ENCODE assay signal across 9 mouse cellular contexts in genomic region chr7:31172238-31172637, GRCm38 (mm10). TPM values are rescaled to one million over a fixed set of nuclear protein-coding genes. Genes with fewer than 3 reads are reported as not detected.
DNase-seq lines count a peak whose midpoint lies in the region; ATAC-seq and TF ChIP-seq lines count a peak whose summit lies in the region.
"Had no signal": no experiment of that assay in that cellular context is flagged by ENCODE, and none has a peak within 500 bp of the region (broad histone marks: within the 10 kb centered on the region; RNA-seq: fewer than 3 reads in every experiment).

No protein-coding gene starts in this region.

- no peaks in the 10 kb centered on the region for H3K4me1 ChIP-seq in intestine, postnatal 0 days (replicated peaks; ENCODE audit: control insufficient read depth, insufficient read depth, low read length)
- no peaks in the 10 kb centered on the region for H3K4me1 ChIP-seq in intestine, embryonic 15.5 days (replicated peaks)
- H3K4me1 ChIP-seq in E14TG2a.4 (replicated peaks; ENCODE audit: low read depth, low read length): peaks cover 35% of the 10 kb centered on the region
- no peaks in the 10 kb centered on the region for H3K4me1 ChIP-seq in kidney, embryonic 14.5 days (ENCODE audit: control insufficient read depth, insufficient read depth, low read length)
- H3K4me1 ChIP-seq in heart, embryonic 10.5 days: 0 out of 2 replicates have a peak, but pooled peaks cover 5% of the 10 kb centered on the region
- H3K4me1 ChIP-seq: liver, embryonic 13.5 days had no signal

- H3K4me2 ChIP-seq in intestine, postnatal 0 days (replicated peaks; ENCODE audit: low read depth): no peak overlapping the region
- H3K4me2 ChIP-seq in intestine, embryonic 15.5 days (replicated peaks): no peak overlapping the region
- H3K4me2 ChIP-seq in kidney, embryonic 14.5 days (replicated peaks; ENCODE audit: low read depth, low read length): no peak overlapping the region
- H3K4me2 ChIP-seq: liver, embryonic 13.5 days had no signal

- no peak overlapping the region for H3K4me3 ChIP-seq in intestine, postnatal 0 days (ENCODE audit: low read depth, low read length)
- H3K4me3 ChIP-seq in intestine, embryonic 15.5 days (replicated peaks): no peak overlapping the region
- no peak overlapping the region for H3K4me3 ChIP-seq in E14TG2a.4 (replicated peaks; ENCODE audit: low read length)
- H3K4me3 ChIP-seq in kidney, embryonic 14.5 days (ENCODE audit: low read length): no peak overlapping the region
- no peak overlapping the region for H3K4me3 ChIP-seq in heart, embryonic 10.5 days
- H3K4me3 ChIP-seq: liver, embryonic 13.5 days had no signal

- H3K27ac ChIP-seq in intestine, postnatal 0 days (ENCODE audit: low read depth, low read length): no peak overlapping the region
- no peak overlapping the region for H3K27ac ChIP-seq in intestine, embryonic 15.5 days
- H3K27ac ChIP-seq in kidney, embryonic 14.5 days (ENCODE audit: low read depth, low read length): no peak overlapping the region
- no peak overlapping the region for H3K27ac ChIP-seq in heart, embryonic 10.5 days
- H3K27ac ChIP-seq: liver, embryonic 13.5 days had no signal

- no peak for ATAC-seq in intestine, postnatal 0 days
- ATAC-seq in intestine, embryonic 15.5 days: no peak
- ATAC-seq in kidney, embryonic 14.5 days (ENCODE audit: low FRiP score, low TSS enrichment): 0 out of 2 replicates have a peak, but pooled peaks have one; percentile 24

- H3K36me3 ChIP-seq in intestine, postnatal 0 days (ENCODE audit: control insufficient read depth, insufficient read depth): no peaks in the 10 kb centered on the region
- no peaks in the 10 kb centered on the region for H3K36me3 ChIP-seq in intestine, embryonic 15.5 days
- no peaks in the 10 kb centered on the region for H3K36me3 ChIP-seq in E14TG2a.4 (ENCODE audit: insufficient read depth, low read length)
- no peaks in the 10 kb centered on the region for H3K36me3 ChIP-seq in kidney, embryonic 14.5 days (ENCODE audit: control insufficient read depth, insufficient read depth, low read length)
- H3K36me3 ChIP-seq in heart, embryonic 10.5 days: no peaks in the 10 kb centered on the region
- H3K36me3 ChIP-seq: liver, embryonic 13.5 days had no signal

- peak; percentile 52 for DNase-seq in adrenal gland, postnatal 25 days
- peak; percentile 73 to 75 for DNase-seq in natural killer cell, adult 2 months (ENCODE audit: low spot score in 2 of 2)
- no peak for DNase-seq in ovary, postnatal 36 days (ENCODE audit: low spot score)
- no peak for DNase-seq in heart, embryonic 10.5 days (ENCODE audit: low spot score)
- DNase-seq: liver, embryonic 13.5 days had no signal

- TF ChIP-seq CTCF in intestine, postnatal 0 days (IDR thresholded peaks at IDR 0.05; ENCODE audit: low read depth): peak; percentile 76
- TF ChIP-seq CTCF in E14TG2a.4 (conservative IDR thresholded peaks at IDR 0.05; ENCODE audit: low read length): peak; percentile 61

- no peak overlapping the region for H3K9ac ChIP-seq in intestine, postnatal 0 days (ENCODE audit: low read depth, low read length)
- H3K9ac ChIP-seq in intestine, embryonic 15.5 days: no peak overlapping the region
- no peak overlapping the region for H3K9ac ChIP-seq in kidney, embryonic 14.5 days (ENCODE audit: low read depth, low read length)
- H3K9ac ChIP-seq: liver, embryonic 13.5 days had no signal

- no peaks in the 10 kb centered on the region for H3K9me3 ChIP-seq in intestine, postnatal 0 days (ENCODE audit: control insufficient read depth)
- H3K9me3 ChIP-seq in intestine, embryonic 15.5 days: no peaks in the 10 kb centered on the region
- H3K9me3 ChIP-seq in E14TG2a.4 (ENCODE audit: low read length): no peaks in the 10 kb centered on the region
- H3K9me3 ChIP-seq in kidney, embryonic 14.5 days (ENCODE audit: control insufficient read depth, low read length): no peaks in the 10 kb centered on the region
- H3K9me3 ChIP-seq in heart, embryonic 10.5 days: no peaks in the 10 kb centered on the region
- H3K9me3 ChIP-seq: liver, embryonic 13.5 days had no signal

- WGBS in intestine, postnatal 0 days: 16% methylated on average over 2 of the region's 2 CpGs
- 21% methylated on average over 2 of the region's 2 CpGs for WGBS in intestine, embryonic 15.5 days
- 22% methylated on average over 2 of the region's 2 CpGs for WGBS in kidney, embryonic 14.5 days
- 12% methylated on average over 2 of the region's 2 CpGs for WGBS in heart, embryonic 10.5 days

- H3K27me3 ChIP-seq in intestine, postnatal 0 days (replicated peaks; ENCODE audit: control insufficient read depth, insufficient read depth, low read length): no peaks in the 10 kb centered on the region
- H3K27me3 ChIP-seq in intestine, embryonic 15.5 days (replicated peaks): no peaks in the 10 kb centered on the region; the same call in 1 of the 2 replicates
- peaks cover 8% of the 10 kb centered on the region for H3K27me3 ChIP-seq in E14TG2a.4 (ENCODE audit: insufficient read depth, low read length)
- no peaks in the 10 kb centered on the region for H3K27me3 ChIP-seq in kidney, embryonic 14.5 days (ENCODE audit: control insufficient read depth, insufficient read depth, low read length)
- no peaks in the 10 kb centered on the region for H3K27me3 ChIP-seq in heart, embryonic 10.5 days (ENCODE audit: insufficient read depth, poor library complexity, severe bottlenecking)
- H3K27me3 ChIP-seq: liver, embryonic 13.5 days had no signal

RNA-seq across cellular contexts. Expression of gene Gramd1a, which starts 16.5 kb away (rescaled TPM):
- 10.3 and 12.4 TPM in 2 replicates for polyA plus RNA-seq in intestine, postnatal 0 days (2015; fragmentation: Nextera tagmentation; extraction: Ambion mirVana)
- 41.6 and 44.2 TPM in 2 replicates for polyA plus RNA-seq in intestine, embryonic 15.5 days (2015; fragmentation: Nextera tagmentation; extraction: Ambion mirVana)
- total RNA-seq in adrenal gland, postnatal 25 days (2021): 42.9 and 50.5 TPM in 2 replicates
- polyA plus RNA-seq in kidney, embryonic 14.5 days (2014; fragmentation: Nextera tagmentation; extraction: Ambion mirVana): 50.3 and 61.9 TPM in 2 replicates
- polyA plus RNA-seq in heart, embryonic 10.5 days (2016; fragmentation: Nextera tagmentation; extraction: Ambion mirVana): 58.1 and 70.9 TPM in 2 replicates

RNA-seq across cellular contexts. Expression of gene Scn1b, which starts 45.4 kb away (rescaled TPM):
- polyA plus RNA-seq in intestine, postnatal 0 days (2015; fragmentation: Nextera tagmentation; extraction: Ambion mirVana): 2.7 and 3.3 TPM in 2 replicates
- 1.6 and 1.8 TPM in 2 replicates for polyA plus RNA-seq in intestine, embryonic 15.5 days (2015; fragmentation: Nextera tagmentation; extraction: Ambion mirVana)
- total RNA-seq in adrenal gland, postnatal 25 days (2021): 10.1 and 11.3 TPM in 2 replicates
- 1.0 and 1.6 TPM in 2 replicates for polyA plus RNA-seq in kidney, embryonic 14.5 days (2014; fragmentation: Nextera tagmentation; extraction: Ambion mirVana)
- polyA plus RNA-seq in heart, embryonic 10.5 days (2016; fragmentation: Nextera tagmentation; extraction: Ambion mirVana): 3.9 and 4.3 TPM in 2 replicates

RNA-seq across cellular contexts. Expression of gene Hpn, which starts 57.1 kb away (rescaled TPM):
- 21.2 and 28.3 TPM in 2 replicates for polyA plus RNA-seq in intestine, postnatal 0 days (2015; fragmentation: Nextera tagmentation; extraction: Ambion mirVana)
- polyA plus RNA-seq in intestine, embryonic 15.5 days (2015; fragmentation: Nextera tagmentation; extraction: Ambion mirVana): 37.9 and 47.0 TPM in 2 replicates
- 1.4 and 4.5 TPM in 2 replicates for total RNA-seq in adrenal gland, postnatal 25 days (2021)
- polyA plus RNA-seq in kidney, embryonic 14.5 days (2014; fragmentation: Nextera tagmentation; extraction: Ambion mirVana): 26.4 and 27.5 TPM in 2 replicates
- polyA plus RNA-seq in heart, embryonic 10.5 days (2016; fragmentation: Nextera tagmentation; extraction: Ambion mirVana): 3.6 and 15.0 TPM in 2 replicates

Comparison
In these comparisons a context has a peak if more than half of its experiments do, and no peak if none do; other contexts are left out.
1. DNase-seq: peak in adrenal gland, postnatal 25 days (single experiment) and natural killer cell, adult 2 months (2 of 2); none in ovary, postnatal 36 days (single experiment) and heart, embryonic 10.5 days (single experiment).